Mouse (Mus musculus) stomach, postnatal 0 days (tissue): ENCODE measurements at regions not wholly inside any gene's neighbourhood (a gene's known extent, or its start where the extent isn't known, plus 50 kb on each side); places are given as distances from the start of the nearest gene placed in this dataset.

ENCODE experiments used
- ATAC-seq: fragments of 200-750 bp; cut with Nextera tagmentation; 2 replicates; pipeline ENCODE4 v1.8.0; 2017; ENCODE audit not compliant: low FRiP score, low TSS enrichment
- DNase-seq: peaks from one replicate; pipeline ENCODE4 v3.0.0-alpha.2; 2016; ENCODE audit warnings: low spot score
- H3K27ac ChIP-seq: fragments of 300-500 bp; sonication (generic); replicated peaks from 2 replicates; pipeline ENCODE4 v1.5.1; 2014; ENCODE audit warnings: mild to moderate bottlenecking, control low read depth
- H3K27me3 ChIP-seq: fragments of 300-500 bp; sonication (generic); 2 replicates; pipeline ENCODE4 v1.6.1; 2014; ENCODE audit warnings: low read length; ENCODE audit not compliant: control insufficient read depth, insufficient read depth
- H3K36me3 ChIP-seq: fragments of 300-500 bp; sonication (generic); 2 replicates; pipeline ENCODE4 v1.6.1; 2014; ENCODE audit warnings: low read length, mixed read lengths; ENCODE audit not compliant: control insufficient read depth, insufficient read depth
- H3K4me1 ChIP-seq: fragments of 300-500 bp; sonication (generic); replicated peaks from 2 replicates; pipeline ENCODE4 v1.6.1; 2014; ENCODE audit warnings: antibody characterized with exemption; ENCODE audit not compliant: control insufficient read depth, insufficient read depth
- H3K4me2 ChIP-seq: fragments of 300-500 bp; sonication (generic); replicated peaks from 2 replicates; pipeline ENCODE4 v1.6.1; 2014; ENCODE audit warnings: low read depth, mild to moderate bottlenecking, control low read depth, moderate library complexity
- H3K4me3 ChIP-seq: fragments of 300-500 bp; sonication (generic); 2 replicates; pipeline ENCODE4 v1.5.1; 2014; ENCODE audit warnings: low read depth, low read length, control low read depth
- H3K9ac ChIP-seq: fragments of 300-500 bp; sonication (generic); 2 replicates; pipeline ENCODE4 v1.6.1; 2014; ENCODE audit warnings: mild to moderate bottlenecking, low read length, control low read depth, mixed read lengths
- H3K9me3 ChIP-seq: fragments of 300-500 bp; sonication (generic); 2 replicates; pipeline ENCODE4 v1.6.1; 2016; ENCODE audit warnings: low read length; ENCODE audit not compliant: control insufficient read depth
- CTCF ChIP-seq: IDR thresholded peaks from 2 replicates; pipeline ENCODE4 v1.5.1; 2016; ENCODE audit warnings: antibody characterized with exemption, low read depth, mild to moderate bottlenecking, moderate library complexity
- EP300 ChIP-seq: optimal IDR thresholded peaks from 2 replicates; pipeline ENCODE3; 2016; ENCODE audit warnings: antibody characterized with exemption
- WGBS: fragments of 180-500 bp; shearing (Covaris S2); extraction: QIAGEN DNeasy Blood & Tissue Kit; methylation state at CpG from one replicate; pipeline ENCODE4 v1.1.7; 2014; 5-methylcytosine and 5-hydroxymethylcytosine counted together

DNA sequence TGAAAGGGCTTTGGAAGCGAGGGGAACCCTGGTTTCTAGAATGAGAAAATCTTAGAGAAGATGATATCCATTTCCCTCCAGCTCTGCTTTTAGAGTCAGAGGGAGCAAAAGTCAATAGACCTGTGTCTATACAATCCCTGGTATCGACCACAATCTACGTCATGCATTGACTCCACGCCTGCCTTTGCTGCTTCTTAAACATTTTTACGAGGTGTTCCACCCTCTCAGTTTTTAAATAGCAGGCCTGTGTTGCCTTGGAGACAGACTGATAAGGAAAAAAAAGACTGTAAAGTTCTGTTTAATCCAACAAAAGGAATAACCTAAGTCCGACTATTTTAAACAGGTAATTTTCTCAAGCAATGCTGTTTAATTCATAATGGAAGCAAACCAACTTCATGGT lies 408.0 kb downstream of the Plk2 start:
- no peak for ATAC-seq
- no peak for DNase-seq
- no peak overlapping the region for H3K27ac ChIP-seq
- no peaks in the 10 kb centered on the region for H3K36me3 ChIP-seq
- no peaks in the 10 kb centered on the region for H3K4me1 ChIP-seq
- H3K4me3 ChIP-seq = no peak overlapping the region
- H3K27me3 ChIP-seq = no peaks in the 10 kb centered on the region
- 53% methylated on average over 6 of the region's 6 CpGs for WGBS
- no peaks in the 10 kb centered on the region for H3K9me3 ChIP-seq
- H3K4me2 ChIP-seq = no peak overlapping the region
- TF ChIP-seq EP300 (no peak), CTCF (no peak)
- no peak overlapping the region for H3K9ac ChIP-seq

DNA sequence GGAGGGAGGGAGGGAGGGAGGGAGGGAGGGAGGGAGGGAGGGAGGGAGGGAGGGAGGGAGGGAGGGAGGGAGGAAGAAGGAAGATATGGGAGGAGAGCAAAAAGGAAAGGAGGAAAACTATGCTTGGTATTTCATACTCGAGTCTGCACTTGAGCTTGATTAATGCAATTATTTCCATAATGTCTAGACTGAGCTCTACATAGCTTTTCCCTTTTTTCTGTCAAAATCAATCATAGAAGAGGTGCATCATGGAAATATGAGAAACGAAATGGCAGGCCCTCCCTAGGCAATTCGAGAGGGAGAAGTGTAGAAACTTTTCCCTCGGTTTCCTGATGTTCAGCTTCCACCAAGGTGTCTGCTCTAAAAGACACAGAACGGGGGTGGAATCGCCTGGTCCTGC lies 417.6 kb downstream of the Plk2 start:
- ATAC-seq = no peak
- H3K27me3 ChIP-seq = no peaks in the 10 kb centered on the region
- no peak overlapping the region for H3K4me2 ChIP-seq
- no peaks in the 10 kb centered on the region for H3K9me3 ChIP-seq
- DNase-seq = no peak
- WGBS = 48% methylated on average over 6 of the region's 6 CpGs
- no peak overlapping the region for H3K9ac ChIP-seq
- no peak for TF ChIP-seq CTCF
- no peak for TF ChIP-seq EP300
- no peak overlapping the region for H3K4me3 ChIP-seq
- H3K4me1 ChIP-seq = no peaks in the 10 kb centered on the region
- no peak overlapping the region for H3K27ac ChIP-seq
- no peaks in the 10 kb centered on the region for H3K36me3 ChIP-seq

DNA sequence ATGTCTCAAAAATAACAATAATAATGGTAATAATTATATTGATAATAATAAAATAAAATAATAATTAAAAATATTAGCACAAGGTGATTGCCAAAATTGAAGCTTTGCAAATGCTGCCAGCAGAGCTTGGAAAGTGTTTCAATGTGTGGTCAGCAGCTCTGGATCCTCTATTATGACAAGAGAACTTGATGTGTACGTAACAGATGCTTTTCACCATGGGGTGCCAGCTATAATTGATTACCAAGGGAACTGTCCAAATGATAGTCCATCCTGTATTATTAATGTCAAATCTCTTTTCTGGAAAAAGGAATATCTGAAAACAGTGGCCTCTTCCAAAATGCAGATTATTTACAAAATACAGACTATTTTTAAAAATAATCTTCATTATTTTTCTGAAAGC lies 419.2 kb downstream of the Plk2 start:
- no peaks in the 10 kb centered on the region for H3K27me3 ChIP-seq
- H3K36me3 ChIP-seq = no peaks in the 10 kb centered on the region
- no peak overlapping the region for H3K9ac ChIP-seq
- TF ChIP-seq EP300 = no peak
- no peak for TF ChIP-seq CTCF
- ATAC-seq = no peak
- DNase-seq = no peak
- no peaks in the 10 kb centered on the region for H3K4me1 ChIP-seq
- no peak overlapping the region for H3K27ac ChIP-seq
- no peaks in the 10 kb centered on the region for H3K9me3 ChIP-seq
- no peak overlapping the region for H3K4me3 ChIP-seq
- H3K4me2 ChIP-seq = no peak overlapping the region
- WGBS = 87% methylated on average over 1 of the region's 1 CpGs

DNA sequence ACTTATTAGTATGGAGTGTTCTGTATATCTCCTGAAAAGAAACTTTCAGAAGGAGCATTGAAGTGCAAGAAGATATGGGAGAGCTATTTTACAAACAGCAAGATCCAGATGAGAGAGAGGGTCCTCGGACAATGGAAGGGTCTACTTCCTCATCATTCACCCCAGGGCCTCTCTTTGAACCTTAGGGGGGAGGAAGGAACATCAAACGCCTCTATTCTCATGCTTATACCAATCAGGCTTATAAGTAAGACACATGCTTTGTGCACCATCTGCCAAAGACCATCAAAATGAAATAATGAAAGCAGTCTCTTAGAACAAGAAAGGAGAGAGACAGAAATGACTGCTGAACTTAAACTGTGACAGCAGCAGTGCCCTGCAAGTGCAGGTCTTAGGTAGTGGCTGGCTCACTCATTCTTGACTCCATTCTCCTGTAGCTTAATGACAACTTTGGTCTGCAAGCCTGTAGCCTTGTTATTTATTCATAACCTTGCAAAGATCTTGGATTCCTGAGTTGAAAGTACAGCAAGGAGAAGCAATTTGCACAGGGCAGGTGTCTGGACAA lies 424.5 kb downstream of the Plk2 start:
- TF ChIP-seq CTCF = no peak
- no peak for TF ChIP-seq EP300
- 53% methylated on average over 2 of the region's 2 CpGs for WGBS
- H3K9me3 ChIP-seq = no peaks in the 10 kb centered on the region
- no peak overlapping the region for H3K9ac ChIP-seq
- H3K4me3 ChIP-seq = no peak overlapping the region
- H3K36me3 ChIP-seq = no peaks in the 10 kb centered on the region
- ATAC-seq (no peak), DNase-seq (no peak)
- H3K27ac ChIP-seq = no peak overlapping the region
- no peak overlapping the region for H3K4me2 ChIP-seq
- H3K4me1 ChIP-seq = no peaks in the 10 kb centered on the region
- no peaks in the 10 kb centered on the region for H3K27me3 ChIP-seq

DNA sequence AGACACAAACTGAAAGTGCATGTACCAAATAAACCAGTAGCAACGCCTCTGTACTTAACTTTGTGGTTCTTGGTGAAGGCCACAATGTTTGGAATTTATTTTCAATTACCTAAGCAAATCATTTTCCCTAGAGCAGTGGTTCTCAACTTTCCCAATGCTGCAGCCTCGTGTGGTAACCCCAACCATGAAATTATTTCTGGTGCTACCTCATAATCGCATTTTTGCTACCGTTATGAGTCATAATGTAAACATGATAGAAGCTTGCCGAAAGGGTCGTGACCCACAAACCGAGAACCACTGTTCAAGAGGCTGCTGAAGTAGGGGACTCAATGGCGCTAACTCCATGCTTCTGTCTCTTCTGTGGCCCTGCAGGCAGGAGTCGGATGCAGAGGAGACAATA lies 429.9 kb upstream of the Actbl2 start:
- H3K27ac ChIP-seq = no peak overlapping the region
- TF ChIP-seq CTCF = no peak
- TF ChIP-seq EP300 = no peak
- H3K27me3 ChIP-seq = no peaks in the 10 kb centered on the region
- H3K4me3 ChIP-seq = no peak overlapping the region
- no peak overlapping the region for H3K4me2 ChIP-seq
- H3K4me1 ChIP-seq = no peaks in the 10 kb centered on the region
- no peak for DNase-seq
- H3K9me3 ChIP-seq = no peaks in the 10 kb centered on the region
- no peak overlapping the region for H3K9ac ChIP-seq
- ATAC-seq = no peak
- WGBS = 64% methylated on average over 9 of the region's 9 CpGs
- no peaks in the 10 kb centered on the region for H3K36me3 ChIP-seq

DNA sequence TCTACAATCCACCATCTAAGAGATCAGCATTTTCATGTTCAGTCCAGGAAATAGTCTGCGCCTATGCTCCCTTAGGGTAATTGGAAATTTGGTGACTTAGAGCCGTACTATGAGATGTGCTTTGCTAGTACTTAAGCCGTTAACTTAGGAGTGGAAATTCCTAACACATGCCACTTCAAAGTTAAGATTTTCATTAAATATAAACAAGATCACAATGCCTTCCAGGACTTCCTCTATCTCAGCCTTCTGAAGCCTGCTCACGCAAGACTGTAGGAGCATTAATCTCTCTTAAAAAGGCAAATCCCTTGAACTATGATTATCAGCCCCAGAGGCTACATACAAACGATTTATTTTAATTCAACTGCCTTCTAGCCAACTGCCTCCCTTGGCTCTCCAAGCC lies 422.4 kb upstream of the Actbl2 start:
- Histone ChIP-seq H3K9ac (no peak overlapping the region), H3K9me3 (no peaks in the 10 kb centered on the region), H3K4me1 (no peaks in the 10 kb centered on the region), H3K36me3 (no peaks in the 10 kb centered on the region), H3K4me2 (no peak overlapping the region), H3K27me3 (no peaks in the 10 kb centered on the region), H3K4me3 (no peak overlapping the region), H3K27ac (no peak overlapping the region)
- 56% methylated on average over 5 of the region's 5 CpGs for WGBS
- no peak for DNase-seq
- no peak for ATAC-seq
- TF ChIP-seq EP300 (no peak), CTCF (no peak)
